Mouse (Mus musculus) c-Kit-positive CD71-positive TER-119-positive erythroid progenitor cells, embryonic 14.5 days (primary cell): ENCODE data around the gene Usp46.
"Not testable (repeated sequence)": the region's sequence is repeated elsewhere in the genome, so short reads cannot be mapped to it uniquely, and the experiment has no call there.

Source experiments
- DNase-seq: peaks from one replicate; pipeline ENCODE4 v3.0.0-alpha.2; 2013; ENCODE audit warnings: low spot score

Usp46 gene

DNA sequence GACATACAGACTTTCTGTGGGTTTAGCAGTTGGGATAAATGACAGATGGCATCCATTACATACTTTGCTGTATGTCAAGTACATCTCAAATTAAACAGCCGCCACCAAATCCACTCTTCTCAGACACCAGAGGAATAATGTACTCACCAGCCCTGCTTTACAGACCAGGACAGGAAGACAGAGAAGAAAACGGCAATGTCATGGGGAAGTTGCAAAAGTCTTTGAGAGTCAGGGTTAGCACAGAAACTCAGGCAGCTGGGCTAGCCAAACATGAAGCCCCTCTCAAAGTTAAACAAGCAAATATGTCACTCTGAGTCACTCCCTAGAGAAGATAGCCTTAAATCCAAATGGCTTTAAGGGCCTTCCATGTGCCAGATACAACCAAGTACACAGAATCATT lies 40.0 kb downstream of the Usp46 start:
- DNase-seq, result no peak

DNA sequence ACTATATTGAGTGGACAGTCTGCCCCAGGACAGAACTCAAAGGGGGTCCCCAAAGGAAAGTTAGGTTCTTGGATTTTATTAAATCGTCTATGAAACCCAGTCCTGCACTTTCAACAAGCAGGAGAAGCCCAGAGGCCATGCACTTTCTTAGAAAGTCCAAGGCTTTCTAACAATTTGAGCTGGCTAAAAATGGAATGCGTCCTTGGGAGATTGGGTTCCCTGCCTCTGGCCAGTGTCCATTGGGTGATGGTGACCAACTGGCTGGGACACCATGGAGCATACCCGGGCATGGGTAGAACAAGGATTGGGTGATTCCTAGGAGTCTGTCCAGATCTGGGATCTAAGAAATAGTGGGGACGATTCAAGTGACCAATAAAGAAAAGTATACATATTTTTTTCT lies 47.7 kb downstream of the Usp46 start:
- no peak for DNase-seq

DNA sequence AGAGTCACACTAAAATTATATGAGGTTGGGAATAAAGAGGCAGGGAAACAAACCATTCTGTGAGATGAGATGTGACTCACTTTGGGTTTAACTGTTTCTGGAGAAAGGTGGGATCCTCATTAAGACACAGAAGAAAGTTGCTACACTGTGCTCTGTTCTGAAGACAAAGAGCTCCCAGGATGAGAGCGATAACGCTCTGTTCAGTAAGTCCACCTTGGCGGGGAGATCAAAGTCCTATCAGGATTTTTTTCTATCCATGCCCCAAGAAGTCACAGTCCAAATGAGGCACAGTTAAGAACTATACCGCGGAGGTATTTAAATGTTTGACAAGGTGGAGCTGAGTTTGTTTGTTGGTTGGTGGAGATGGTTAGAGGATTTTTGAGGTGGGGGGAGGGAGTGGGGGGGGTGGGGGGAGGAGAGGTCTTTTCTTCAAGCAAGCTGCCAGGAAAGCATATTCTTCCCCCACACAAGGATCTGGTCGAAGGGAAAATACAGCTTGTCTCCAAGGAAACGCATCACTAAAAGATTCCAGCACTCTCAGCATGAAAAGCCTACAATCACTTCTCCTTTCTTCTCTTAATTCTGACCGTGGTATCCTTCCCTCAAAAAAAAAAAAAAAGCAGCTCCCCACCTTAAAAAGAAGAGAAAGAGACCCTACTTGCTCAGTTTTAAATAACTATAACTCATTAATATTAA lies 49.2 kb downstream of the Usp46 start:
- DNase-seq, result no peak

DNA sequence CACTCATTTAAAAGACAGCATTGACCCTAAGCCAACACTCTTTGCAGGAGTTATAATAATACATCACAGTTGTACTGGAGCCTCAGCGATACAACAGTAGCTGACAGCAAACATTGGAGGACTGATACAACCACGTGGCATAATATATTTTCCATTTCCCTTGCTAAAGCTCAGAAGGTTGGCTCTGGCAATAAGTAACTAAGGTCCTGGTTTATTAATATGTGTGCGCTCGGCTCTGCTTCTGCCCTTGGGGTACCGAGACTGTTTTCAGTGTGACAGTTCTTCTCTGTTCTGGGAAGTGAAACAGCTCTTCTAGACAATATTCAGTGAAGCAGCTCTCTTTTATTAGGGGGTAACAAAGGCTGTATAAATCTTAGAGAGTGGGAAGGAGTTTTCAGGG lies 50.7 kb downstream of the Usp46 start:
- no peak for DNase-seq

DNA sequence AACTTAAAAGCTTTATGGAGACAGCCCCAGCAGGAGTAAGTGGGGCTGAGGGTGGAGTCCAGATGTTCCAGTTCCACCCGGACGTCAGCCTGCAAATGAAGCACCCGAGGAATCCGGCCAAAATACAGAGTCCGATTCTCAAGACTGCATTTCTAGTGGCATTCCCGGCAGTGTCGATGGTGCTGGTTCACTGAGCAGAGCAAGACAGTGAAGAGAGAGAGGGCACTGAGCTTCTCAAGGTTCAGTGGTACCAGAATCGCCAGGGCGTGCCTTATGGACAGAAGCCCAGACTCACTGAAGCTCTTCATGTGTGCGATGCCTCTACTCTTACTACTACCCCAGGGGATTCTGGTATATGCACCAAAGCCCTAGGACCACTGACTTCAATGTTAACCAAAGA lies 56.6 kb downstream of the Usp46 start:
- no peak for DNase-seq

DNA sequence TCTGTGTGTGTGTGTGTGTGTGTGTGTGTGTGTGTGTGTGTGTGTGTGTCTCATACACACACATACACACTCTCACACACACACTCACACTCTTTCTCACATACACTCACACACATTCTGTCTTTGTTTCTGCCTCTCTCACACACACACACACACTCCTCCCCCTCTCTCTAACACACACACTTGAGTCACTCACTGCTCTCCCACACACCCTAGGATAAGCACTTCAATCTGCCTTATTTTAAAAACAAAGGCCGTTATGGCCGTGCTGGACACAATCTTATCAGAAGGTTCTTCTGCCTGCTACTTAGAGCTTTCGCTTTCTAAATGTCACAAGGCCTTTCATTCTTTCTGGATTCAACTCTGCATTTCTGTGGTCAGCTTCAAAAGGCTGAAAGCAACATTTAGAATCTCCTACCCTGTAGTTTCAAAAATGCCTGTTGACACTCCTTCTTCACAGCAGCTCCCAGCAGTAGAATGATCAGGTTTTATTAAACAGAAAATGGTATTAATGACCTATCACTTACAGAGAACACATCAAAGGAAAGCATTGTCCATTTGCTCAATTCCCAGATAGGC lies 60.6 kb downstream of the Usp46 start:
- no peak for DNase-seq

DNA sequence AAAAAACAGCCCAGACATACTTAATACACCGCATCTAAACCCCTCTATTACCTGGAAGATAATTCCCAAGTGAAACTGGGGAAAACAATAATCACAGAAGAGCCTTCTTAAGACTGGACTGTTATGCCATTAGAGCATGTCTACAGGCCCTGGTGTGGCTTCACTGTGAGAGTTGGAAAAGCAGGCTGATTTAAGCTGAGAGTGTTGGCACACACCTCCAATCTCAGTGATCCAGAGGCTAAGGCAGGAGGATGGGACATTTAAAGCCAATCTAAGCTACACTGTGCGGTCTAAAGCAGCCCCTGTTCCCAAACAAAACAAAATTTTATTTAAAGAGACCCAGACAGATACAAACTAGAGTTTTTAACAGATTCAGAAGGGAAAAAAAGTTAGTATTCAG lies 62.3 kb downstream of the Usp46 start:
- no peak for DNase-seq

DNA sequence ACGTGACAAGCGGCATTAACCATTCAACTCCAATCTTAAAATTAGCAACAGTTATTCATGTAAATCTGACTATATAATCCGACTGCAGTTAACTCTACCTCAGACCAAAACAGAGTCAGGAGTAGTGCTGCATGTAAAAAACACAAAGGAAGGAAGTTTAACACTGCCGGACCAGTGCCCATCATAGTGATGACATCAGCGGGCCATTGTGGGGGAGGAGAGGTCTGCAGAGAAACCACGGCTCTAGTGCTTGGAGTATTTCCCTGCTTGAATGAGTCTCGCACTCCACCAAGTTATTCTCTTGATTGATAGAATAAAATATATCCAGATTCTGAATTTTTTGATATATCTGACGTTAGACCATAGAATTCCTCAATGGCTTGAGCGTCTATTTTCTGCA lies 66.5 kb downstream of the Usp46 start:
- DNase-seq, result no peak

DNA sequence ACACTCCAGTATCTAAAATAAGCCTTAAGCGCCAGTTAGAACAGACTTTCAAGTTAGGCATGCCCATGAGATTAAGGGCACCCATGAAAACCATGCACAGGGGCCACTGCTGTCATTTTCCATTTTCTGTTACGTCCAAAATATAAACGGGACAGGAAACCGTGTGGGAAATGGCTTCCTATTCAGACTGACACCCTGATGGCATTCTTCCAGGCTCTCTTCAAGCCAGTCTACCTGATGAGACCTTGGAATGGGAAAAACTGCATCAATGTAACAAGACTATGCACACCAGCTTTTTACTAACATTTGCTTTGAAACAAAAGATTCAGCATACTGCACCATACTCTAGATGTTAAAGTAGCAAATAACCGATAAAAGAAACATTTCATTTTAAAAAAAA lies 69.3 kb downstream of the Usp46 start:
- DNase-seq, result no peak

DNA sequence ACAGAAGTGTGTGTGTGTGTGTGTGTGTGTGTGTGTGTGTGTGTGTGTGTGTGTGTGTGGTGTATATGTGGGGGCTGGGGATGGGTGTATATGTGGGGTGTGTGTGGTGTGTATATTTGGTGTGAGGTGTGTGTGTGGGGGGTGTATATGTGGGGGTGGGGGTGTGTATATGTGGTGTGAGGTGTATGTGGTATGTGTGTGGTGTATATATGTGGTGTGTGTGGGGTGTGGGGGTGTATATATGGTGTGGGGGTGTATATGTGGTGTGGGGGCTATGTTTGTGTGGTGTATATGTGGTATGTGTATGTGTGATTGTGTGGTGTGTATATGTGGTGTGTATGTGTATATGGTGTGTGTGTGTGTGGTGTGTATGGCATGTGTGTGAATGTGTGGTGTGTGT lies 73.4 kb downstream of the Usp46 start:
- DNase-seq, result no peak

DNA sequence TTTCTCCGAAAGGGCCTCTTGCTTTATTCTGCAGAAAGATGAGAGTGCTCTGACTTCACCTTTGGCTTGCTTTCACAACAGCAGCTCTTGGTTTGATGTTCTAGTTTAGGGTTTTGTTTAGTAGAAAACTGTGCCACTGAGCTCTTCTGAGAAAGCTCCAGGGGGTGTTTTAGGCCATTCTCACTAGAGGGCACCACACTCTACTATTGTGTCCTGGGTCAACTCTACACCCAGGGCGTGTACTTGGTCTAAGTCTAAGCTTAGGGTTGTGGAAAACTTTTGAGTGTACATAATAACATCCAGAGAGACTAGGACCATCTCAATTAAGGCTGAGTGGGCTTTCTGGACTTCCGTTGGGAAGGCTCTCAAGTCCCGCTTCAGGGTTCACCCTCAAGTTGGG lies 74.7 kb downstream of the Usp46 start:
- no peak for DNase-seq

DNA sequence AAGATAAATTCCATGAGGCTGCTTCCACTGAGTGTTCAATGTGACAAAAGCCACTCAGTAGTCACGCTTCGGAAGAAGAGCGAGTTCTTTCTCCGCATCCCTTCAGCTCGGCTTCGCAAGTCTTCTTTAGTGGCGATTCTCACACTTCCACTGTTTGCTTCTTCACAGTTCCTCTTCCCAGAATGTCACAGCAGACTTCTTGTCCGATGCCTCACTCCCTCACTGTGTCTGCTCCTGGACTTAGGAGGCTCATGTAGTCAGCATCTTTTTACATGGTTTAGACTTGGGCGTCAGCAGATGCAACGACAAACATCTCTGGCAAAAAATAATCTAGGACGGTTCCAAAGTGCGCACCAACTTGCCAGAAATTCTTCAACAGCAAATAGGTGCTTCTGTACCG lies 75.9 kb downstream of the Usp46 start:
- no peak for DNase-seq

DNA sequence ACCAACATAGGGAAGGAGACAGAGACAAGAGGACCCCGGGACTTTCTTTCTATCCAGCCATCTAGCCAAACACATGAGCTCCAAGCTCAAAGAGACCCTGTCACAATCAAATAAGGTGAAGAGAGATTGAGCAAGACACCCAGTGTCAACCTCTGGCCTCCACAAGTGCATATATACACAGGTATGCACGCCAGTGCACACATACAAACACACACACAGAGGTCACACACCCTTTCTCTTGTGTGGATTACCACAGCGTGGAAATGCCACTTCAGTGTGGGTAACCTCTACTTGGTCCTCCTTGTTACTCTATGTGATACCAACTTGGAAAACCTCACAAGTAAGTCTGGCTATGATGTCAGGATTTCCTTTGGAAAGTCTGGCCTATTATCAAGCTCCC lies 78.7 kb downstream of the Usp46 start:
- no peak for DNase-seq

DNA sequence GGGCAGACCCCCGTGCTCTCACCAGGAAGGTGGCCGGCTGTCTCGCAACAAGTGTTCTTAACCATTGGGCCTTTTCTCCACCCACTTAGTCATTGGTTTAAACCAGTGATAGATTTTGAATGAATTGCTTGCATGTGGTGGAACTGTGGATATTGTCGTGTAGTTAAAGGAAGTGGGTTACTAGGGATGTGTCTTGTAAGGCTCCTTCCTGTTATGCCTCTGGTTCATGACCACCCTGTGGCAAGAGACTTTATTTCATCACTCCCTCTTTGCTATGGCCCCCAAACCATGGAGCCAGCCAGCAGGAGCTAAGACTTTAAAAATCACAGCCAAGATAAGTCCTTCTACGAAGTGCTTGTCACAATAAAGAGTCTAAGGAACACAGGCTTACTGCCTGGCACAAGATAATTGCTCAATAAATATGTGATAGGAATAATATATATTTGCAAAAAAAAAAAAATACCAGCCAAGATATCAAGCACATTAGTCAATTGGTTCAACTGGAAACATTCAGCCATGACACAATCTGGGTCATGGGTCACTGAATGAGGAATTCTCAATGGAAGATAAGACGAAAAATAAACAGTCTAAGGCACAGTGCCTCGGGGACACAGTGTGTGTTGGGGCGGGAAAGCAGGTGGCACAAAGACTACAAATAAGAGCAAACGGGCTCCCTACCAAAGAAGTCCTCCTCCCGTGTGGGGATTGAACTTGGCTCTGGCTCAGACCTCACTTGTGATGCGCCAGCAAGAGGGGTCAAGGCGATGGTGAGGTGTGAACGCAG lies 80.3 kb downstream of the Usp46 start:
- no peak for DNase-seq

DNA sequence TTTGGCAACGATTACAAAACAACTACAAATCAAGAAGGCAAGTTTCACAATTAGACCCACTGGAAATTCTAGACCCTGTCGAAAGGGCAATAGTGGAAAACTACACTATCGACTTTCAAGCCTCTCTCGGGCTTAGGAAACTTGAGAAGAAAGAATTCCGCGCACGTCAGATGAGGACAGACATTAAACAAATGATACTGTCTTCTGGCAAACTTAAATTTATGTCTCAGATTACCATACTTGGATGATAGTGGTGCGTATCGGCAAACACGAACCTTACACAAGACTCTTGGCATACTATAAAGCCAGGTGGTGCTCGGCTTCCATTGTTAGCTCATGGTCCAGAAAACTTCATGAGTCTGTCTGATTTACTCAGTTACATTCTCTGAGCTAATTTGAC lies 90.8 kb downstream of the Usp46 start:
- DNase-seq, result no peak

DNA sequence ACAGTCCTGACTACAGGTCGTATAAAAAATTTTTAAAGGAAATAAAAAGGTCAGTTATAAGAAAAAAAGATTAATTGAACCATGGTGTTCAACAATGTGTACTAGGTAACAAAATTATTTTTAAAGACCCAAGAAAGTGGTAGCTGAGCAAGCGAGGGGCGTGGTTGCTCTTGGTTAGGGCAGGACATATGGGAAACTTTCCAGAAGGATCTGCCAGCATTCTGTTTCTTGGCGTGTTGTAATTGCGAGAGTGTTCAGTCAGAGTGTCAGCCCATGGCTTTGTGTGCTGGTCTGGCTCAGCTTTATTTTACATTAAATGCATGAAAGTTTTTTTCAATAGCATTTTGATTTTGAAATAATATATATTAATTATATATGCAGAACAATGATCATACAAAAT lies 96.5 kb downstream of the Usp46 start:
- DNase-seq, result no peak

DNA sequence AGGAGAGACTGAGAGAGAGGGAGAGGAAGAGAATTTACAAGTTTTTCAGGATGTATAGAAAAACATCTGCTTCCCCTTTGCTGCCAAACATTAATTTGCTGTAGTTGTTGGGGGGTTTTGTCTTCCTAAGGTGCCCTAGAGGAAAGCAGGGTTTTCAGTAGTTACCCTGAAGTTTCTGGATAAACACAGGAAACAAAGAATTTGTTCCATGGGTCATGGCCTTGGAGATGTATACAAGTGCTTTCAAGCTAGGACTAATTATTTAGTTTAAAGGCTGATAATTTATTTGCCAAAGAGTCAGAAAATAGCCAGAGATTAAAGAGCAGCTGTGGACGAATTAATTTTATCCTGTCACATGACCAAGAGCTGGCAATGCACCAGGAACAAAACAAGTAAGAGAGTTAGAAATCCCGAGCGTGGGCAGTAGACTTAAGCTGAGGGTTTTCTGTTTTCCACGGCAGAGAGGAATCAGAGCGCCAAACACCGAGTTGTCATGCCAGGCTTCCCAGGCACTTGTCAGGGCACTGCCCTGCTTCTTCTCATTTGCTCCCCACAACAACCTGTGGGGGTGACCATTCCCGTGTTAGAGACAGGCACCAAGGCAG lies 98.1 kb downstream of the Usp46 start:
- DNase-seq, result no peak

DNA sequence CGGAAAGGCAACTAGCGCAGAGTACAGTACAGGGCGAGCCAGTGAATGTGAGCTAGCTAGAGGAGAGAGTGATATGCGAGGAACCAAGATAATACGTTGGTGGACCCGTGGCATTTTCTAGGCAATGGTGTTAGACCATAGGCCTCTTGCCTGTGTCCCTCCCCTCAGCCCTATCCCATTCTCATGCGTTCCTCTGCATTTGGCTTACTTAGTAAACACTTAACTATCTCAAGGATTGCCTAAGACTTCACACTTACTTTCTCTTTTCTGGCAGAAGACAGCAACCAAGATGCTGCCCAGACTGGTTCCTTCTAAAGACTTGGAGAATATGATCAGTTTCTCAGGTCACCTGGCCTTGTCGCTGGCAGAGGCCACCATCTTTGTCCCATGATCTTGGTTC lies 98.9 kb downstream of the Usp46 start:
- DNase-seq, result no peak

DNA sequence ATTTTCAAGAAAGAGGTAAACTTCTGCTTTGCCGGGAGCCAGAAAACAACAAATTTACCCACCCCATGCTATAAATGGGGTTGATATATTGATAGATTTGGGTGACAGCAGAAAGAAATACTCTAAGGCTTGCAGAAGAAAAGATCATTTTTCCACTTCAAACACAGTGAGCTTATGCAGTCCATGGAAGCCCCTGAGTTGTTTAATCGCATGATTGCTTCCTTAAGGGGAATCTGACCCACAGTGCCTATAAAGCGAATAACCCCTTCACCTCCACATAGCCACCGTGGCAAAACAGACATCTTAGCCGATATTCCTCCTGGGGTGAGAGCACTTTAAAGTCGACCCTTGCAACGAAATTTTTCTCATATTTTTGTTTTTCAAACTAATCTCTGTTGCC lies 108.5 kb downstream of the Usp46 start:
- DNase-seq, result no peak

DNA sequence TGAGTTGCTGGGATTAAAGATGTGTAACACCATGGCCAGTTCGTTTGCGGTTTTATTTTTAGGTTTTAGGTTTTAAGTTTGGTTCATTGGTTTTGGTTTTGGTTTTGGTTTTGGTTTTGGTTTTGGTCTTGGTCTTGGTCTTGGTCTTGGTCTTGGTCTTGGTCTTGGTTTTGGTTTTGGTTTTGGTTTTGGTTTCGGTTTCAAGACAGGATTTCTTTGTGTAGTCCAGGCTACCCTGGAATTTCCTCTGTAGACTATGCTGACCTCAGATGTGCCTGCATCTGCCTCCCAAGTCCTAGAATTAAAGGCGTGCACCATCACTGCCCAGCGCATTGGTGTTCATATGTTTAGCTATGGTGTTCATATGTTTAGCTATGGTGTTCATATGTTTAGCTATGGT lies 109.6 kb downstream of the Usp46 start:
- not testable (repeated sequence) for DNase-seq

DNA sequence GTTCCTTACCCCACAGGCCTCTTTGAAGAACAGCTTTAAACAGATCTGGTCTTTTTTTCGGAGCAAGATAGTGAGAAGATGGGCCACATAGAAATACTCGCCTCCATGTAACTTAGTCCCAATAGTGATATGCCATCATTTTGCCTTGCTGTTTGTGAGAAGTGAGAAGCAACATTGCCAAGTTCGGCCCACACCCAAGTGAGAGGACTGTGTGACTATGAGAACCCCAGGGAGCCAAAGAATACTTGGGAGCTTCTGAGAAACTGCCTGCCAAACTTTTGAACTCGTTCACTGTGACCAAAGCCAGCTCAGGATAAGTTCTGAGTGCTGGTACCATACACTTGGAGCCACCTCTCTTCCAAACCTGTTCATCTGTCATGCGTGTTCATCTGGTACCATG lies 110.1 kb downstream of the Usp46 start:
- no peak for DNase-seq

DNA sequence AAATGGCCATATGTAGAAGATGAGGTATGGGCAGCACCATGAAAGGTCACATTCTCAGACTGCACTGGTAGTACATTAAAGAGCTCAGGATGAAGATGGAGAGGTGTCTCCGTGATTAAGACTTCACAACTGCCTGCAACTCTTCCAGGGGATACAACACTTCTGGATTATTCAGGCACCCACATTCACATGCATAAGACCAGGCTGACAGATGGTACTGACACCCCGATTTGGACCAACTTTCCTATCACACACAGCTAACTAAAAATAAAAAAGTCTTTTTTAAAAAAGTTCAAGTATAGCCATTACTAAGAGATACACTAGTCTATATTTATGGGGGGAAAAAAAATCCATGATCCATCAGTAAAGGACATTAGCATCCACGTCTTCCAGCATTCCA lies 112.5 kb downstream of the Usp46 start:
- DNase-seq, result no peak

DNA sequence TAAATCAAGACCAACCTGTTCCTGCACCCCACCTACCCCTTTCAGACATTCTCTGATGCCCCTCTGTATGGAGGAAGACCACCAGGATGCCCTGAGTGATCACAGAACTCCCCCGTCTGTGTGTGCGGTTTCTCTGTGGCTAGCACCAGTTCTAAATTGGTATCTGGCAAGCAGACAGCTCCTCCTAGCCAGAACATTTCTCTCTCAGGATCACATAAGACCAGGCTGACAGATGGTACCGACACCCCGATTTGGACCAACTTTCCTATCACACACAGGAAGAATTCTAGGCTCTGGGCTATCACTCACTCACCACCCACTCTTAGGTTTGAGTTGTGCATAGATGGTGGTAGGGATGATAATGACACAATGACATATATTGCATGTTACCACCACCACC lies 113.2 kb downstream of the Usp46 start:
- no peak for DNase-seq
